Mouse (Mus musculus) cerebral cortex, adult 2 months (tissue): ENCODE measurements around the gene Rap1gap2.

Experiments
- WGBS: fragments of 180-500 bp; shearing (Covaris S2); methylation state at CpG from one replicate; pipeline ENCODE4 v1.1.7; 2018; 5-methylcytosine and 5-hydroxymethylcytosine counted together

Gene Rap1gap2

DNA sequence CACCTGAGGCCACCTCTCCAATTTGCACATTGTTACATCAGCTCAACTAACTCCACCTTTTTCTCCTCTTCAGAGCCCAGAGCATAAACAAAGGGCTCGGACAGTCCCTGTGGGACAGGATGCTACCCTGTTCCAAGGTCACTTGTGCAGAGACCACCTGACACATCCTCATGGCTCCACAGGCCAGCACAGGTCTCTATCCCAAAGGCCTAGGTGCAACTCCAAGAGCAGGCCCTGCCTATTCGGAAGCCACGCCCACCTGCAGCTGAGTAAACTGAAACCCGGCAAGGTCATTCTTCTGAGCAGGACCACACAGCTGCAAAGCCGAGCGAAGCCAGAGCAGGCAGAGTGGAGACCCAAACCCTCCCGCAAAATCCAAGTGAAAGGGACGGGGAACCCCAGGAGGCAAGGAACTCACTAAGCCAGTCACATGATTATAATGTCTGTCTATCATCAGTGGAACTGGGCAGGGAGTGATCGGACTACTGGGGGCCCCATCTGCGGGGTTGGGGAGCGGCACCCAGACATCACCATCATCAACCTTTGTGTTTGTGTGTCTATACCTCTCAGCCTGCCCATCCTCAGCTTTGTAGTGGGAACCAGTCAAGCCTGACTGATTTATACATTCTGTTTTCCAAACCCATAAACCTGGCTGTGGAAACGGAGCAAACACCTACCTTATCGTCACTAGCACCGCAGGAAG is 74.4 kb downstream of the Rap1gap2 start:
- 65% methylated on average over 14 of the region's 14 CpGs for WGBS

DNA sequence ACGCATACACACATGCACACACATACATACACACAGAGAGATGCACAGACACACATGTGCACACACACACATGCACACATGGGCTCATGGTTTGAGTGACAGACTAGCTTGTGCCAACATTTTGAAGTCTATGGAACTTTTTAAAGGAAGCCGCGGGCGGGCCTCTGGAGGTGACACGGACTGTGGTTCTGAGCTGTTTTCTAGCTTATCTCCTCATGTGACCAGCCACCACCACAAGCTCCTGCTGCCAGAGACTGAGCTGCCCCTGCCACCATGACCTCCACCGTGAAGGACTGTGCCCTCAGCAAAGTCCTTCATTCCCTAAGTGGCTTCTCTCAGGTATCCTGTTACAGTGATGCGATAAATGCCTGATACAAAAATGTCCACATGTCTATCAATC is 76.3 kb downstream of the Rap1gap2 start:
- 88% methylated on average over 7 of the region's 7 CpGs for WGBS

DNA sequence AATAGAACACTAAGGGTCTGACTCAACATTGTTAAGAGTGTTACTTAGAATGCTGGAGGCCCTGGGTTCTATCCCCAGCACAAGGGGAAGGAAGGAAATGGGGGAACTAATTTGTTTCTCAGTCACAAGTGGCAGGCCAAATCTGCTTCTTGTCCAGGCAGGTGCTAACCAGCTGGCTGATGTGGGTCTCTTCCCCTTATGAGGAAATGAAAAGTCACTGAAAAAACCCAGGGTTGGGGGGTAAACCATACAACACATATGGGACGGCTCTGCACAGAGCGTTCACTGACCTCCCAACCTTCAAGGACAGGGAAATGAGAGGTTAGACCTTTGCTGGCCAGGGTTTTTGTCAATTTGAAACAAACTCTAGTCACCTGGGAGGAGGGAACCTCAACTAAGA is 77.7 kb downstream of the Rap1gap2 start:
- 100% methylated on average over 2 of the region's 2 CpGs for WGBS

DNA sequence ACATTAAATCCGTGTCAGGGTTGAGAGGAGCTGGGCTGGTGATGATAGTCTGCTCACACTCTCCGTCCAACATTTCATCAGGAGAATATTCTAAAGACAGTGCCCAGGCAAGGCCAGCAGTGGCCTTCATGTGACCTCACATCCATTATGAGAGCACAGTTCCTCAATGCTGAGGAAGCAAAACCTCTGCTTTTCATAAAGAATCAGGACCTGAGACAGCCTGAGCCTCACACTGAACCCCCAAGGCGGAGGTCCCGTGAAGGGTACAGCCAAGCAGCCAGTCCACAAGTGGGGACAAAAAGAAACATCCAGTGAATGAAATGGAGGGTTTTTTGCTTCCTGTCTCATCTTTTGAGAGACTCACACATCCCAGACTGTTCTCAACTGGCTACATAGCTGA is 78.3 kb downstream of the Rap1gap2 start:
- 81% methylated on average over 4 of the region's 4 CpGs for WGBS

DNA sequence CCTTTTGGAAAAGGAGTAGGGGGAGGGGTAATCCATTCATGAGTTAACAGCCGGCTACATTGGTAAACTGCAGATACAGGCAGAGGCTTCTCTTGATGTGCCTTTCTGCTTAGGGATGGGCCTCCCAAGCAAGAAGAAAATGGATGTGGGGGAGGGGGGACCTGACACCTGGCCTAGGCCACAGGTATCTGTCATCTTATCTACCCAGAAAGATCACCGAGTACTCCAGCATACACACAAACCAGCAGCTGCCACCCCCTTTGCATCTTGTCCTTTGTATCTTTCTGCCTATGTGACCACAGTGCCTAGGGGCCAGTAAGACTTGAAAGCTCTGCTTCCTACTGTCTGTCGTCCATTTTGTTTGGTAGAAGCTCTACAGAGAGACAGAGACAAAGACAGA is 79.0 kb downstream of the Rap1gap2 start:
- 41% methylated on average over 3 of the region's 3 CpGs for WGBS

DNA sequence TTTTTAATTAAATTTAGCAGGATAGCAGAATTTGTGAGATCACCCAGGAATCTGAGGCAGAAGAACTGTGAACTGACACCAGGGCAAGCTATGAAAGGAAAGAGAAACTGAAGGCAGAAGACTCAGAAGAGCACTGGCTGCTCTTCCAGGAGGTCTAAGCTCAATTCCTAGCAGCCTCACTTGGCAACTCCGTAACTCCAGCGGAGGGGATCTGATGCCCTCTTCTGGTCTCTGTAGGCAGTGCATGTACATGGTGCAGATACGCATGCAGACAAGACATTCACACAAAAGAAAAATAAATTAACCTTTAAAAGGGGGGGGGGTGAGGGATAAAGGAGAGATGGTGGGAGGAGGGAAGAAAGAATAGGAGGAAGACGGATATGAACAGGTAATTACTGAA is 80.9 kb downstream of the Rap1gap2 start:
- whole genome bisulfite sequencing, result 68% methylated on average over 4 of the region's 4 CpGs

DNA sequence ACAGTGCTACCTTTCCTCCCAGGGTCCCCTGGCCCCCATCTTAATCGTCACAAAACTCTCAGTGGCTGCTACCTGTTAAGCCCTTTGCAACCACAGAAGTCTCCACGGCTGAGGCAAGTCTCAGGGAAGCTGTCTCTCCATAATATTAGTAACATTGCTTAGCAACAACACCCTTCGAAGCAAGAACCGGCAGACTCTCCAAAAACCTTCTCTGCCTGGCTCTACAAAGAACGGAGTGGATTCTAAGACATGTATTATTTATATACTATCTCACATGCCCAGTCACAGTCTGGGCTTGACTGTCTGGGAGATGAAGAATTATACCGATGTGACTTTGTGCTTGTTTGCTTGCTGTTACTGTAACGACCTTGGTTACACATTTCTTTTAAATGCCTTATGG is 83.2 kb downstream of the Rap1gap2 start:
- WGBS, result 39% methylated on average over 7 of the region's 7 CpGs

DNA sequence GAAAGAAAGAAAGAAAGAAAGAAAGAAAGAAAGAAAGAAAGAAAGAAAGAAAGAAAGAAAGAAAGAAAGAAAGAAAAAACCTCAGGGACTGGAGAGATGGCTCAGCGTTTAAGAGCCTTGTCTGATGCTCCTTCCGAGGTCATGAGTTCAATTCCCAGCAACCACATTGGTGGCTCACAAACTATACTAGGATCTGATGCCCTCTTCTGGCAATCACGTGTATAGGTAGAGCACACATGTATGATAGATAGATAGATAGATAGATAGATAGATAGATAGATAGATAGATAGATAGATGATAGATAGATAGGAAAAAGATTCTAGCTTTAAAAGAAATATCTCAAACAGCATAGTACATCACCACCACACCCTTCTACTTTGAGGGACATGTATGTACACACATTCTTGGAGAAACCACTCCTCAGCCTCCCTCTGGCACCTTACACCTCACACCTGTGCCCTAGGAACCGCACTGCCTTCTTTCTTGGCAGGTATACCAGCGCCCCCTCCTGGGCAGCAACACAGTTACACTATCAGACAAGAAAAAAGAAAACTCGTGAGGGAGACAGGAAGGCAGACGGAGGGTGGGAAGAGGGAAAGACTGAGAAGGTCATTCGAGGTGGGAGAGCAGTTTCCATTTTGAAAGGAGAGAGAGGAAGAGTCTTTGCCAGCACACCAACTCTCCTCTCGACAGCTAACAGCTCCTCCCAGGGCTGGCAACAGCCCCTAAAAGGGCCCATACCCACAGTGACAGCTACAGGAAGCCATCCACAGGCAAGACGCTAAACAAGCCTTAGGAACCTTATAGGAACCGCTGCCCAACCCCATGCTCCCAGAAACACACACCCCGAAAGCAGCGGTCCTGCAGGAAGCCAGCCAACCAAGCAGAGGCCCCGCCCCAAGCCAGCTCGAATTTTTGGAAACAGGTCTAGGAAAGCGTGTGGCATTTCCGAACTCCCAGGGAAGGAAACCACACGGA is 84.2 kb downstream of the Rap1gap2 start:
- WGBS, result 14% methylated on average over 18 of the region's 18 CpGs

DNA sequence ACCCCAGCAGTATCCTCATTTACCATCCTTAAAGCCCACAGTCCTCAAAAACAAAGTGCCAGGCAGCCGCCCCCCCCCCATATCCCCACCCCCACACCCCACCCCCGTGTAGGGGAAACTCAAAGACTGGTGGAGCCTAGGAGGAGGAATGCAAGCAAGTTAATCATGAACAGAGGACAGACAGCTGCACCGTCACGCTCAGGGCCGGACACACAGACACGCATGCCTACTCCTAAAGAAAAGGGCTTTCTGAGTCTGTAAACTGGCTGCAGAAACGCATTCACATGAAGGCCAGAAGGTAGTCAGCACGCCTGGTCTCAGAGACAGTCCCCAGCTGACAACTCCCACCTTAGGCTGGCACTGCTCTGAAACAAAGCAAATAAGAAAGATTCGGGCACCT is 85.1 kb downstream of the Rap1gap2 start:
- 62% methylated on average over 9 of the region's 9 CpGs for WGBS

DNA sequence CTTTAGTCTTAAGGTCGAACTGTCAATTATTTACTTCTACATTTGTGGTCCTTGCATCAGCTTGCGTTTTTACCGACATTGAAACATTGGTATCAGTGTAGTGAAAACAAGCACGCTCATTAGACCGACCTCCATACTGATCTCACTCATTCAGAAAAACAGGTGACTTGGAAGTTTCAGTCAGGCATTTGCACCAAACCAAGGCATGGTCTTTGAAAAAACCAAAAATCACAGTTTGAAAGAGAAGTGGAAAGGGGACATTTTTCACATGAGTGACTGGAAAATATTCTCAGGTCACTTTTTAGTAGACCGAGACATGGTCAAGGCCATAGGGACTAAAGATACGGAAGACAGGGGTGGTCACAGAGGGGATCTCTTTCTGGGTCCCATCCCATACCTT is 85.5 kb downstream of the Rap1gap2 start:
- 94% methylated on average over 7 of the region's 7 CpGs for WGBS

DNA sequence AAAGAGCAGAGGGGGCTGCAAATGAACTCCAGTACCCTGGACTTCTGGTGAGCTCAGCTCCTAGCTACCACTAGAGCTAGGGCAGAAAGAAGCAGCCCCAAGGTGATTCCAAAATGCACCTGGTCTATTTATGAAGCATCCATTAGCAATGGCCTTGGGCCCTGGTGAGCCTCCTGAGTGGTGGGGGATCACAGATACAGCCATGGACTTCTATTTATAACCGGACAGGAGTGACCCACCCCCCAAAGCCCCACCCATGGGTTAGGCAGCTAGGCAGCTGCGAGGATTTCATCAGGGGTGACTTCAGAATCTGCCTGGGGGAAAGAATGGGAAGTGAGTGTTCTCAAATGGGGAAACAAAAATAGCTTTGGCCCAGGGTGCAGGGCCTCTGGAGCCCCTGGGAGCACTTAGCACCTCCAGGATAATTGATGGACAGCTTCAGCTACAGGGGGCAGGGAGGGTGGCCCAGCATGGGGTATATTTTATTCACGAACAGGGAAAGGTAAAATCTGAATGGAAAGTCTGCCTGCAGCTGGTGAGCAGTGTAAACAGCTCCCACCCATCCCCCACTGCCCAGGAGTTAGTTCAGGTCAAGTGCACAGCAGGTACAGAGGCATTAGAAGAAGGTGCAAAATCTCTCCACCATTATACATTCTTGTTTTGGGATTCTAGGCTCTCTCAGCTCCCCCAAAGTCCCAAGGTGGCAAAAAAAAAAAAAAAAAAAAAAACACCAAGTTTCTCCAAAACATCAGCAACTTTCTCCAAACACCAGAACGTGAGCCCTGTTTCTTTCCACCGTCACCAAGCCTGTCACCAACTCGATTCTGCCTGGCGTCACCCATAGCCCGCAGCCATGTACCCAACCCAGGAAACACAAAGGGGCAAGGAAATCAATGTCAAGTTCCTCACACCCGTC is 86.4 kb downstream of the Rap1gap2 start:
- WGBS, result 65% methylated on average over 9 of the region's 9 CpGs

DNA sequence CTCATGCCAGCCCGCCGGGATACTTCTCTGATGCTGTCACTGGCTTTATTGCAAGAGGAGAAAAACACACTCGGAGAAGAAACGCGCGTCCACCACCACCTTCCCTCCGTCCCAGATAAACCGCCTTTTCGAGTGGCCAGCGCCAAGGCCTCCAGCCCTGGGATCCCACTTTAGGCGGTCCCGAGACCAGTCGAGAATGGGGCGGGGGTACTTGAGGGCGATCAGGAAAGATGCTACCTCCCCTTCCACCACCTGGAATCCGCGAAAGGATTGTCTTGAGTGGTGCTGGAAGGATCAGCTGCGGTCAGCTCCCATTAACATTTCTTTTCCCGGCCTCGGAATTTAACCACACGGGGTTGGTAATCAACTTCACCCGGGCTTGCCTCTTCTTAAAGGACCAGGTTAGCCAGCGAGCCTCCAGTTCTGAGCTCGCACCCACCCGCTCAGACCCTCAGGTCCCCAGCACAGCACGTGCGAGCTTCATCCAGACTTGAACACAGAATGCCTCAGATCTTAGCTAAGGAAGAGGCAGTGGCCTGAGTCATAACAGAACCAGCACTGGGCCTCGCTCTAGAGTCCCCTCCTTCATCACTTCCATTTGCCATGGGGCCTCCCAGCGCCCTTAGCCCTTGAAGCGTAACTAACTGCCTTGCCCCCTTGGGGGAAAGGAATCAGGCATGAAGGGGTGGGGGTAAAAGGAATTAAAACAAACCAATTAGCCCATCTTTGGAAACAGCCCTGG is 87.3 kb downstream of the Rap1gap2 start:
- WGBS, result 24% methylated on average over 30 of the region's 30 CpGs

DNA sequence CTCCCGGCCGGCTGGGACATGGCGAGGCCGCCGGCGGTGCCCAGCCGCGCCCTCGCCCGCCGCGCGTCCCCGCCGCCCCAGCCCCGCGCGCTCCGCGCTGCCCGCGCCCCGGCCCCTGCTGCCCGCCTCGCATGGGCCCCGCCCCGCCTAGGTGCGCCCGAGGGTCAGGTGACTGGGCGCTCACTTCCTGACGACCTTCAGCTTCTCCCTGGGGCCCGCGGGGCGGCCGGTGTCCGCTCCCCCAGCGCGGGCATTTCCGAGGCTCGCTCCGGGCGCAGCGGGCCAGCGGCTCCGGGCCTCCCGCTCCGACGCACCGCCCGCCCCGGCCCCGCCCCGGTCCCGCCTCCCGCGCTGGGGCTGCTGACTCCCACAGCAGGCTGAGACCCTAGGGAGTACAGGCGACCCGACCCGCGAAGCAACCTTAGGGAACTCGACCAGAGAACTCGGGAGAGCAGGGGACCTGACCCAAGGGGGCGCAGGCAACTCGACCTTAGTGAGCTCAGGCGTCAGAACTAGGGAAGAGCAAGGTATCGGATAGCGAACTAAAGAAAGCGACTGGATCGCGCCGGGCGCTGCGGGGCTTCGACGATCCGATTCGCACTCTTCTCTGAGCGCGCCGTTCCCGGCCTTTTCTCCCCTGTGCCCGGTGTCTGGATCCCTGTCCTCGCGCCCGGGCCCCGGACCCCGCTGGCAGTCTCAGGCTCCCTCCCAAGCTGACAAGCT is 88.1 kb downstream of the Rap1gap2 start:
- 1% methylated on average over 85 of the region's 87 CpGs for WGBS

DNA sequence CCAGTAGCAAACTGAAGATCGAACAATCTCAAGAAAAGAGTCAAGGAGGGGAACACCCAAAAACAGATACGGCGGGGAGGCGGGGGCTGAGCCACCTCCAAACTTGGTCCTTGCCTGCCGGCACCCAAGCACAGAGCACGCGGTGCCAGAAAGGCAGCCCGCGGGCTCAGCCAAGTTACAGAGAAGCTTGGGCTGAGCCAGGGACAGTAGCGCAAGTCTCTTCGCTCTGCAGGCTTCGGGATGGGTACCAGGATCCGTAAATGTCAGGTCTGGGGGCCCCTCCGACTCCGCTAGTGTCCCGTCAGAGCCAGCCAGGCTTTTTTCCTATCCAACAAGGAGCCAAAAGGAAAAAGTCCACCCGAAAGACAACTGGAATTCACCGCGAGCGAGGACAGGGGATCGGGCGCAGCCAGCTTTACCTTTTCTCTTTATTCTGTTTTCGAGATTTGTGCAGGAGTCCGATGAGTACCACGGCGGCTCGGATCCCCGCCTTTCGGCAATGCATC is 88.7 kb downstream of the Rap1gap2 start:
- 1% methylated on average over 29 of the region's 29 CpGs for WGBS

DNA sequence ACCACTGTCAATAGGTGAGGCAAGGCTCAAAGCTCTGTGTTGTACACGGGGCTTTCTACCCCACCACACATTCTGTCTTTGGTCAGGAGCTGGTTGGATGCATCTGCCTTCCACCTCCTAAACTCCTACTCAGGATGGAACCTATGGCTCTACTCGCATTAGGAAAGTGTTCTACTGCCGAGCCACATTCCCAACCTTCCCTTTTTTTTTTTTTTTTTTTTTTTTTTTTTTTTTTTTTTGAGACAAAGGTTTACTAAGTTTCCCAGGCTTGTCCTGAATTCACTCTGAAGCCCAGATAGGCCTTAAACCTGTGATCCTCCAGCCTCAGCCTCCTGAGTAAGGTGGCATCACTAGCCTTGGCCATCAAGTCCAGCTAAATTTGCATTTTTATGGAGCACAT is 90.5 kb downstream of the Rap1gap2 start:
- 63% methylated on average over 3 of the region's 3 CpGs for WGBS

DNA sequence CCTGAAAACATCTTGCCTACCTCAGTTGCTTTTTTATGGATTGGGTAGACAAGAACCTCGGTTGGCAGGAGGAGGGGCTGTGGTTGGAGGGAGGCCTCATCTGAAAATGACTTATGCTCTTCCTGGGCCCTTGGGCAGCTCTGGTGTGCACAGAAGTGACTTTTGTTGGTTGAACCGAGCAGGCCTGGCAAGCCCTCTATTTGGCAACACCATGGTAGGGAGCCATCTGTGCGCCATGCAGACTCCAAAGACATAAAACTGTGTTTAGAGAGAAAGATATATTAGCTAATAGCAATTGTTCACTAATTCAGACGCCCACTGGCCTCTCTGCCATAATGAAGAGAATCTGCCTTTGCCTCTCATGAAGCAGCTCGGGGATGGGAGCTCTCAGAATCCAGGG is 94.6 kb downstream of the Rap1gap2 start:
- WGBS, result 57% methylated on average over 5 of the region's 5 CpGs

DNA sequence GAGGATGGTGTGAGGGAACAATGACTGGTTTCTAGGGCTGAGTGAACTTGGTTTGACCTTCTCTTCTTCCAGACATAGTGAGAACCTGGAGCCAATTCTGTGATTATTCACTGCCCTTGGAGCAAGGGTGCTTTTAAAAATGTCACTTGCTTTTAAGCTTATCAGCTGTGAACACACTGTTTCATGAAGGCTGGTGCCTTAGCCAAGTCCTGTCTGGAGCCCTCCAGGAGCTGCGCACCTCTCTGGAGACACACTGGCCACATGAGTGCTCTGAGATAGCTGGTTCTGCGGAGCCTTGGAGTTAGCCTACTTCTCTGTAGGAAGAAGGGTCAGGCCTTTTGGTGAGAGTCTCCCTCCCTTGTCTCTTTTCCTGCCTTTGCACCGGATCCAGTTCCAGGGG is 95.7 kb downstream of the Rap1gap2 start:
- 91% methylated on average over 3 of the region's 3 CpGs for WGBS

DNA sequence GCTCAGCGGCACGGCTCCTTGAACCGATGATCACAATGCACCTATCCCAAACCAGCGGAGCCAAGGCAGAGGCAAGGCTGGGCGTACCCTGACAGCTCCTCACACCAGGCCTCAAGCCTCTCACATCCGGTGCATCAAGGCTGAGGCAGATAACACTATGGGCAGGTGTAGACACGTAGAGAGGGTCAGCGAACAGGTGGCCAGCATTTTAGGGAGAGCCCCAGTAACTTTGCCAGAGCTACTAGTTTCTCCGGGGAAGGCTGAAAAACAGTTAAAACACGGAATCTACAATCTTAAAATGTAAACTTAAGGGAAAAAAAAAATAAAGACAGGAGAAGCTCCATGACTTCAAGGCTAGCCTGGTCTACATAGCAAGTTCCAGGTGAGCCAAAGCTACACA is 98.1 kb downstream of the Rap1gap2 start:
- 90% methylated on average over 10 of the region's 10 CpGs for WGBS

DNA sequence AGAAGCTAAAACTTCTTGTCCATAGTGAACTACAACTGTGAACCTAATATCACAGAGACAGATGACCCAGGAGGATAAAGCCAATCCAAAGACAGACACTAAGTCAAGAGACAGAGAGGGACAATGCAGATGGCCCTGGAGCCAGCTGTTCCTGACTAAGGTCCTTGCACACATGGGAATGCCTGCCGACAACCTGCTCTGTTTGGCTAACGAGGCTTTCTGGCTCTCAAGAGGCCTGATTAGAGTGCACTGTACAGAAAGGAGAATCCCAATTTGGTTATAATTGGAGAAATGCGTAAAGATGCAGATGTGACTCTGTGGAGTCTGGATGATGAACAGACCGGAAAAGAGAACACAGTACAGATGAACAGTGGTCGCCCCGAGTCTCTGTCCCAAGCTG is 104.4 kb downstream of the Rap1gap2 start:
- WGBS, result 74% methylated on average over 6 of the region's 6 CpGs

DNA sequence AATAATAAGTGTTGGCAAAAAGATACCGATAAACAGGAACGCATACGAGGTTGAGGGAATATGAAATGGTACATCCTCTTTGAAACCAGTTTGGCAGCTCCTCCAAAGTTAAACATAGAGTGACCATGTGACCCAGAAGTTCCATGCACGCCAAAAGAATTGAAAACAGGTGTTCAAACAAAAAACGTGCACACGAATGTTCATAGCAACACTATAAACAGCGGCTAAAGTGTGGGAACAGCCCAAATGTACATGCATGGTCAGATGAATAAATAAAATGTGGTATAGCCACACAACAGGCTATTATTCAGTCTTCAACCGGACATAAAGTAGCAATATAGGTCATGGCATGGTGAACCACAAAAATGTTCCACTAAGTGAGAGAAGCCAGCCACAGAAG is 108.2 kb downstream of the Rap1gap2 start:
- WGBS, result 71% methylated on average over 8 of the region's 8 CpGs
